Mouse (Mus musculus) CH12.LX (cell line): ENCODE data around the gene Sertad3. TPM values are rescaled to one million over a fixed set of nuclear protein-coding genes. Genes with fewer than 3 reads are reported as not detected.

Experiments
- DNase-seq: peaks from one replicate; pipeline ENCODE4 v3.0.0-alpha.2; 2013; ENCODE audit errors: extremely low read depth
- H3K27ac ChIP-seq: 2 replicates; pipeline ENCODE4 v1.5.1; 2012; ENCODE audit warnings: low read depth, mild to moderate bottlenecking, control low read depth, moderate library complexity; ENCODE audit not compliant: insufficient read depth
- H3K27me3 ChIP-seq: replicated peaks from 2 replicates; pipeline ENCODE3; 2012; ENCODE audit warnings: inconsistent platforms
- H3K36me3 ChIP-seq, 2 experiments: replicated peaks in 1 of 2; 2 replicates each; pipeline versions ENCODE3 to v1.6.1; 2012; ENCODE audit warnings: inconsistent platforms in 1 of 2, low read length in 1 of 2, mild to moderate bottlenecking in 1 of 2, mixed read lengths in 1 of 2, moderate library complexity in 1 of 2; ENCODE audit not compliant: control insufficient read depth in 1 of 2, insufficient read depth in 1 of 2
- H3K4me1 ChIP-seq, 2 experiments: 2 replicates each; pipeline ENCODE4 v1.6.1; 2012; ENCODE audit warnings: inconsistent platforms in 1 of 2, moderate library complexity in 1 of 2; ENCODE audit not compliant: insufficient read depth in 2 of 2, control insufficient read depth in 1 of 2
- H3K4me2 ChIP-seq: 2 replicates; pipeline ENCODE4 v1.6.1; 2012; ENCODE audit warnings: low read depth, mild to moderate bottlenecking, control low read depth; ENCODE audit not compliant: poor library complexity, insufficient read depth, severe bottlenecking
- H3K4me3 ChIP-seq, 3 experiments: fragments of 150-350 bp in 1 of 3; sonication (generic) in 1 of 3; replicated peaks in 1 of 3; 2 replicates each; pipeline versions ENCODE3 to v1.5.1; 2011 to 2012; ENCODE audit warnings: low read depth in 2 of 3, low read length in 2 of 3, mild to moderate bottlenecking in 2 of 3, moderate library complexity in 2 of 3, control low read depth in 1 of 3, improper control_type of control experiment in 1 of 3, inconsistent platforms in 1 of 3, mixed read lengths in 1 of 3; ENCODE audit not compliant: poor library complexity in 1 of 3
- H3K79me2 ChIP-seq: replicated peaks from 2 replicates; pipeline ENCODE4 v1.6.1; 2012; ENCODE audit warnings: mild to moderate bottlenecking, moderate library complexity; ENCODE audit not compliant: control insufficient read depth, poor library complexity, insufficient read depth, severe bottlenecking; ENCODE audit errors: extremely low read depth
- H3K9ac ChIP-seq: 2 replicates; pipeline ENCODE4 v1.6.1; 2012; ENCODE audit warnings: low read depth, mild to moderate bottlenecking, control low read depth, moderate library complexity; ENCODE audit not compliant: insufficient read depth
- H3K9me3 ChIP-seq: replicated peaks from 2 replicates; pipeline ENCODE3; 2012; ENCODE audit warnings: low read length, inconsistent platforms, mixed read lengths
- BHLHE40 ChIP-seq: IDR thresholded peaks from 2 replicates; pipeline ENCODE4 v1.6.1; 2011; ENCODE audit warnings: mild to moderate bottlenecking, low read depth, low read length, improper control_type of control experiment
- CHD1 ChIP-seq: IDR thresholded peaks from 2 replicates; pipeline ENCODE4 v1.6.1; 2012; ENCODE audit warnings: low read depth, low read length, improper control_type of control experiment, inconsistent platforms
- CTCF ChIP-seq, 2 experiments: IDR thresholded peaks in 1 of 2; conservative IDR thresholded peaks in 1 of 2; 2 replicates each; pipeline ENCODE4 v1.5.1; 2011 to 2012; ENCODE audit warnings: low read depth in 2 of 2, low read length in 2 of 2, improper control_type of control experiment in 1 of 2, inconsistent platforms in 1 of 2, mild to moderate bottlenecking in 1 of 2, moderate library complexity in 1 of 2
- E2F4 ChIP-seq: IDR thresholded peaks from 2 replicates; pipeline ENCODE4 v1.6.1; 2011; ENCODE audit warnings: low read depth, low read length, improper control_type of control experiment; ENCODE audit not compliant: insufficient replicate concordance
- EP300 ChIP-seq: IDR thresholded peaks from 2 replicates; pipeline ENCODE4 v1.6.1; 2011; ENCODE audit warnings: low read length, improper control_type of control experiment
- HCFC1 ChIP-seq: IDR thresholded peaks from 2 replicates; pipeline ENCODE4 v1.6.1; 2012; ENCODE audit warnings: low read depth, mild to moderate bottlenecking, inconsistent platforms, low read length, improper control_type of control experiment
- JUND ChIP-seq: conservative IDR thresholded peaks from 2 replicates; pipeline ENCODE4 v1.6.1; 2011; ENCODE audit warnings: low read depth, low read length, improper control_type of control experiment
- MAX ChIP-seq: IDR thresholded peaks from 2 replicates; pipeline ENCODE4 v1.6.1; 2011; ENCODE audit warnings: low read length, improper control_type of control experiment
- MAZ ChIP-seq: IDR thresholded peaks from 2 replicates; pipeline ENCODE4 v1.6.1; 2012; ENCODE audit warnings: low read depth, mild to moderate bottlenecking, inconsistent platforms, low read length, improper control_type of control experiment, moderate library complexity
- MXI1 ChIP-seq: IDR thresholded peaks from 2 replicates; pipeline ENCODE4 v1.6.1; 2011; ENCODE audit warnings: mild to moderate bottlenecking, low read depth, low read length, improper control_type of control experiment
- NELFE ChIP-seq: IDR thresholded peaks from 2 replicates; pipeline ENCODE4 v1.6.1; 2011; ENCODE audit warnings: low read depth, low read length, improper control_type of control experiment
- NRF1 ChIP-seq: IDR thresholded peaks from 2 replicates; pipeline ENCODE4 v1.6.1; 2014; ENCODE audit warnings: low read depth, mild to moderate bottlenecking, inconsistent platforms, low read length, improper control_type of control experiment, moderate library complexity
- PAX5 ChIP-seq: IDR thresholded peaks from 2 replicates; pipeline ENCODE4 v1.6.1; 2012; ENCODE audit warnings: low read length, inconsistent platforms, mixed read lengths
- POLR2AphosphoS2 ChIP-seq: IDR thresholded peaks from 2 replicates; pipeline ENCODE4 v1.6.1; 2011; ENCODE audit warnings: low read depth, low read length, improper control_type of control experiment
- RAD21 ChIP-seq: IDR thresholded peaks from 2 replicates; pipeline ENCODE4 v1.6.1; 2011; ENCODE audit warnings: low read depth, mild to moderate bottlenecking, low read length, improper control_type of control experiment, moderate library complexity
- ZC3H11A ChIP-seq: IDR thresholded peaks from 2 replicates; pipeline ENCODE4 v1.6.1; 2012; ENCODE audit warnings: low read depth, mild to moderate bottlenecking, inconsistent platforms, low read length, improper control_type of control experiment
- ZKSCAN1 ChIP-seq: IDR thresholded peaks from 2 replicates; pipeline ENCODE4 v1.6.1; 2012; ENCODE audit warnings: low read depth, inconsistent platforms, low read length, improper control_type of control experiment, borderline replicate concordance
- ZMIZ1 ChIP-seq: IDR thresholded peaks from 2 replicates; pipeline ENCODE4 v1.6.1; 2012; ENCODE audit warnings: low read depth, mild to moderate bottlenecking, inconsistent platforms, low read length, improper control_type of control experiment
- dilution Hi-C: fragments of 300-500 bp; cut with MboI; formaldehyde crosslinking; loops from 2 replicates; pipeline ENCODE4 v1.14.3; 2020; ENCODE audit warnings: low sequenced_read_pairs; ENCODE audit not compliant: extremely low pct_unique_long_range_greater_than_20kb, extremely low pct_ligation_motif_present
- in situ Hi-C: fragments of 300-500 bp; cut with MboI; formaldehyde crosslinking; loops from 3 replicates; pipeline ENCODE4 v1.14.3; 2019; ENCODE audit warnings: low sequenced_read_pairs, low pct_ligation_motif_present, low pct_unique_long_range_greater_than_20kb, mixed read lengths
- polyA plus RNA-seq: library from polyadenylated mRNA; unstranded; fragments of >175 nt; gene quantifications from 2 replicates; pipeline ENCODE4 v1.2.1, GENCODE M21; 2012; ENCODE audit warnings: low read depth; ENCODE audit not compliant: insufficient read length
- total RNA-seq, 2 experiments: library from RNA; depleted of rRNA; stranded (reverse); fragments of 300-350 nt in 1 of 2; fragments of >200 nt in 1 of 2; gene quantifications; 2 replicates each; pipeline ENCODE4 v1.2.3; 2012 to 2014

Gene Sertad3
- total and polyA plus RNA-seq, 3 experiments, result 2.7 to 3.9 (median 2.8) TPM

GRCm38 (mm10) chr7:27428002-27428401 is 45.6 kb upstream of the Sertad3 start:
- H3K9me3 ChIP-seq, result peaks cover 11% of the 10 kb centered on the region
- no peaks in the 10 kb centered on the region for H3K79me2 ChIP-seq
- in situ Hi-C loops (no loop called here), dilution Hi-C loops (no loop called here)
- no peak overlapping the region for H3K4me3 ChIP-seq
- no peak for TF ChIP-seq MAZ
- no peak for TF ChIP-seq E2F4
- no peak overlapping the region for H3K4me2 ChIP-seq
- no peak for DNase-seq
- H3K27ac ChIP-seq, result no peak overlapping the region
- H3K4me1 ChIP-seq, result peaks cover 0 to 6% of the 10 kb centered on the region in 2 experiments; a peak in 2 of 4 replicates
- H3K9ac ChIP-seq, result no peak overlapping the region
- peaks cover 52% of the 10 kb centered on the region for H3K27me3 ChIP-seq
- no peaks in the 10 kb centered on the region for H3K36me3 ChIP-seq

DNA sequence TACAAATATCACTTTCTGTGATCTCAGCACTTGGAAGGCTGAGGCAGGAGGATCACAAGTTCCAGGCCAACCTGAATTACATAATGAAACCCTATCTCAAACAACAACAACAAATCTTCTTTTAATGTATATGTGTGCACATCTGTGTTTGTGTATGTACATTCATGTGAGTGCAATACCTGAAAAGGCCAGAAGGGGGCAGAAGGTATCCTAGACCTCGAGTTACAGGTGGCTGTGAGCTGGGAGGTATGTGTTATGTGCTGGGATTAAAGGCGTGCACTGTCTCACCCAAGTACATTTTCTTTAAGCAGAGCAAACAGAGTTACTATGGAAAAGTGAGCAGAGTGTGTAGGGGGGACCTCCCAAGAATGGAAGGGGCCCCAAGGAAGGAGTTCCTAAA is 44.4 kb upstream of the Sertad3 start:
- no peak overlapping the region for H3K9ac ChIP-seq
- no peak for TF ChIP-seq NELFE
- TF ChIP-seq CTCF (conservative IDR thresholded peaks at IDR 0.05 in 1 of 2, IDR thresholded peaks at IDR 0.05 in 1 of 2; ENCODE audit: low read depth in 2 of 2, low read length in 2 of 2), result peak in 1 of 2 experiments; percentile 35; a peak in 2 of 4 replicates
- no peak for TF ChIP-seq BHLHE40
- TF ChIP-seq CHD1, result no peak
- no peak for TF ChIP-seq NRF1
- no peak for TF ChIP-seq E2F4
- H3K9me3 ChIP-seq, result peaks cover 11% of the 10 kb centered on the region
- no peak overlapping the region for H3K4me2 ChIP-seq
- no peak overlapping the region for H3K27ac ChIP-seq
- peaks cover 61% of the 10 kb centered on the region for H3K27me3 ChIP-seq
- peaks cover 0 to 7% of the 10 kb centered on the region in 2 experiments; a peak in 2 of 4 replicates for H3K4me1 ChIP-seq
- no peaks in the 10 kb centered on the region for H3K36me3 ChIP-seq
- in situ Hi-C loops, result no loop called here
- H3K79me2 ChIP-seq, result no peaks in the 10 kb centered on the region
- dilution Hi-C loops, result no loop called here
- no peak overlapping the region for H3K4me3 ChIP-seq
- no peak for DNase-seq

GRCm38 (mm10) chr7:27433349-27433748 is 40.2 kb upstream of the Sertad3 start:
- Histone ChIP-seq H3K27me3 (peaks cover 62% of the 10 kb centered on the region), H3K27ac (no peak overlapping the region), H3K79me2 (no peaks in the 10 kb centered on the region)
- dilution Hi-C loops (no loop called here), in situ Hi-C loops (no loop called here)
- no peak for TF ChIP-seq MAX
- TF ChIP-seq ZMIZ1, result no peak
- TF ChIP-seq MAZ, result no peak
- no peak for TF ChIP-seq HCFC1
- no peak for TF ChIP-seq PAX5
- no peak for TF ChIP-seq RAD21
- no peak for TF ChIP-seq POLR2AphosphoS2
- TF ChIP-seq ZC3H11A, result no peak
- no peak for TF ChIP-seq JUND
- no peak for TF ChIP-seq ZKSCAN1
- no peak for TF ChIP-seq EP300
- TF ChIP-seq MXI1, result no peak
- TF ChIP-seq, all 38 proteins: peak for 0
- Histone ChIP-seq H3K9ac (no peak overlapping the region), H3K4me3 (no peak overlapping the region), H3K4me2 (no peak overlapping the region), H3K9me3 (peaks cover 15% of the 10 kb centered on the region), H3K36me3 (no peaks in the 10 kb centered on the region), H3K4me1 (peaks cover 0 to 7% of the 10 kb centered on the region in 2 experiments; a peak in 2 of 4 replicates)
- DNase-seq, result no peak
